Mouse (Mus musculus) liver, adult 2 months (tissue): ENCODE results near the gene Ilk.

ENCODE experiments used
- CTCF ChIP-seq: fragments of 200-500 bp; IDR thresholded peaks from 2 replicates; pipeline ENCODE4 v1.5.1; 2011; ENCODE audit warnings: low read depth, low read length, control low read depth
- POLR2A ChIP-seq: fragments of 200-500 bp; IDR thresholded peaks from 2 replicates; pipeline ENCODE4 v1.6.1; 2011; ENCODE audit warnings: low read length, control low read depth; ENCODE audit not compliant: insufficient read depth; ENCODE audit errors: extremely low read depth

- no peak for TF ChIP-seq CTCF
- no peak for TF ChIP-seq POLR2A
These were observed 9.4 kb upstream of the Ilk start for GRCm38 (mm10) chr7:105726980-105727325.
